In genomic region chr7:143070506-143071070, GRCm38 (mm10) we compare ENCODE assay signal across 9 mouse cellular contexts. TPM values are rescaled to one million over a fixed set of nuclear protein-coding genes. Genes with fewer than 3 reads are reported as not detected.
A peak's percentile ranks its signal among the peaks of the same experiment; 100 is the strongest.
DNase-seq lines count a peak whose midpoint lies in the region; ATAC-seq and TF ChIP-seq lines count a peak whose summit lies in the region.
"Had no signal": no experiment of that assay in that cellular context is flagged by ENCODE, and none has a peak within 500 bp of the region (broad histone marks: within the 10 kb centered on the region; RNA-seq: fewer than 3 reads in every experiment).

No protein-coding gene starts in this region.

- peaks cover 34% of the 10 kb centered on the region for H3K4me1 ChIP-seq in erythroblast, embryonic 14.5 days (ENCODE audit: control insufficient read depth)
- H3K4me1 ChIP-seq in testis, adult 2 months (ENCODE audit: control insufficient read depth, insufficient read depth, low read length), result peaks cover 15% of the 10 kb centered on the region
- H3K4me1 ChIP-seq in limb, embryonic 15.5 days, result peaks cover 32% of the 10 kb centered on the region
- peaks cover 6% of the 10 kb centered on the region; the same call in 1 of the 2 replicates for H3K4me1 ChIP-seq in stomach, postnatal 0 days (replicated peaks; ENCODE audit: control insufficient read depth, insufficient read depth)

- peak overlapping the region; percentile 82 for H3K4me3 ChIP-seq in erythroblast, embryonic 14.5 days (replicated peaks)
- peak overlapping the region; percentile 94 for H3K4me3 ChIP-seq in testis, adult 2 months (ENCODE audit: control insufficient read depth, low read depth, low read length)
- peak overlapping the region; percentile 71 for H3K4me3 ChIP-seq in limb, embryonic 15.5 days
- H3K4me3 ChIP-seq in stomach, postnatal 0 days (ENCODE audit: low read depth, low read length), result peak overlapping the region; percentile 57

- no peak for TF ChIP-seq EP300 in stomach, postnatal 0 days (optimal IDR thresholded peaks at IDR 0.05)

- H3K36me3 ChIP-seq in erythroblast, embryonic 14.5 days (ENCODE audit: control insufficient read depth), result peaks cover 47% of the 10 kb centered on the region
- H3K36me3 ChIP-seq in testis, adult 2 months (ENCODE audit: control insufficient read depth, insufficient read depth, low read length), result no peaks in the 10 kb centered on the region
- H3K36me3 ChIP-seq in limb, embryonic 15.5 days, result peaks cover 67% of the 10 kb centered on the region
- H3K36me3 ChIP-seq in stomach, postnatal 0 days (ENCODE audit: control insufficient read depth, insufficient read depth, low read length), result peaks cover 21% of the 10 kb centered on the region

- no peak for ATAC-seq in erythroblast, adult 5-6 weeks (replicated peaks; ENCODE audit: low FRiP score, poor library complexity, severe bottlenecking)
- ATAC-seq in limb, embryonic 15.5 days (ENCODE audit: insufficient number of reproducible peaks, low FRiP score, low TSS enrichment, low read depth), result no peak
- ATAC-seq in stomach, postnatal 0 days (ENCODE audit: low FRiP score, low TSS enrichment), result no peak
- no peak for ATAC-seq in monocyte, adult 5-6 weeks (replicated peaks; ENCODE audit: insufficient number of reproducible peaks, low FRiP score, low TSS enrichment, poor library complexity, severe bottlenecking)

- TF ChIP-seq POLR2A in testis, adult 2 months (IDR thresholded peaks at IDR 0.05; ENCODE audit: control insufficient read depth, low read depth, low read length), result no peak; the same call in 1 of the 2 replicates

- 88% methylated on average over 10 of the region's 10 CpGs for WGBS in limb, embryonic 15.5 days
- WGBS in stomach, postnatal 0 days, result 81% methylated on average over 10 of the region's 10 CpGs

- peak overlapping the region; percentile 82 for H3K4me2 ChIP-seq in limb, embryonic 15.5 days
- peak overlapping the region; percentile 84 for H3K4me2 ChIP-seq in stomach, postnatal 0 days (replicated peaks; ENCODE audit: low read depth)

- H3K9ac ChIP-seq in limb, embryonic 15.5 days, result peak overlapping the region; percentile 85
- peak overlapping the region; percentile 71 for H3K9ac ChIP-seq in stomach, postnatal 0 days (ENCODE audit: low read length)

- H3K9me3 ChIP-seq in erythroblast, embryonic 14.5 days (ENCODE audit: control insufficient read depth, low read length), result no peaks in the 10 kb centered on the region; the same call in 1 of the 2 replicates
- no peaks in the 10 kb centered on the region for H3K9me3 ChIP-seq in limb, embryonic 15.5 days
- no peaks in the 10 kb centered on the region for H3K9me3 ChIP-seq in stomach, postnatal 0 days (ENCODE audit: control insufficient read depth, low read length)

- H3K27ac ChIP-seq in testis, adult 2 months (ENCODE audit: control insufficient read depth, insufficient read depth, low read depth, low read length), result 0 out of 2 replicates have a peak overlapping the region, but pooled peaks have one; percentile 5
- H3K27ac ChIP-seq in limb, embryonic 15.5 days, result peak overlapping the region; percentile 96
- peak overlapping the region; percentile 81; the same call in 1 of the 2 replicates for H3K27ac ChIP-seq in stomach, postnatal 0 days (replicated peaks)

- no peak for DNase-seq in testis, postnatal 14 days (ENCODE audit: low spot score)
- no peak for DNase-seq in stomach, postnatal 0 days (ENCODE audit: low spot score)
- DNase-seq in embryo, embryonic 10.5 days (ENCODE audit: low spot score), result no peak

- TF ChIP-seq CTCF in testis, adult 2 months (IDR thresholded peaks at IDR 0.05; ENCODE audit: control insufficient read depth, insufficient read depth, insufficient replicate concordance, low read depth, low read length), result no peak
- no peak for TF ChIP-seq CTCF in stomach, postnatal 0 days (IDR thresholded peaks at IDR 0.05; ENCODE audit: low read depth)

- no peaks in the 10 kb centered on the region for H3K27me3 ChIP-seq in erythroblast, embryonic 14.5 days (ENCODE audit: control insufficient read depth)
- H3K27me3 ChIP-seq in testis, adult 2 months (ENCODE audit: control insufficient read depth, insufficient read depth, low read length), result no peaks in the 10 kb centered on the region
- H3K27me3 ChIP-seq in limb, embryonic 15.5 days, result no peaks in the 10 kb centered on the region
- H3K27me3 ChIP-seq in stomach, postnatal 0 days (ENCODE audit: control insufficient read depth, insufficient read depth, low read length), result no peaks in the 10 kb centered on the region

RNA-seq across cellular contexts. Expression of gene Tssc4, which starts 1.5 kb away (rescaled TPM):
- polyA plus RNA-seq in erythroblast, embryonic 14.5 days (2012), result 19.7 and 23.4 TPM in 2 replicates
- 1.3 and 11.1 TPM in 2 replicates for total RNA-seq in erythroblast, adult 5-6 weeks (2015; ENCODE audit: low replicate concordance)
- 5.3 and 16.4 TPM in 2 replicates for total RNA-seq in erythroblast, adult 5-6 weeks (2017; ENCODE audit: low replicate concordance)
- polyA plus RNA-seq in testis, adult 2 months (2012; rRNA removed), result 43.1 and 43.7 TPM in 2 replicates
- 97.1 and 98.8 TPM in 2 replicates for polyA plus RNA-seq in limb, embryonic 15.5 days (2015; fragmentation: Nextera tagmentation; extraction: Ambion mirVana)
- polyA plus RNA-seq in stomach, postnatal 0 days (2015; fragmentation: Nextera tagmentation; extraction: Ambion mirVana), result 44.7 and 46.9 TPM in 2 replicates
- 5.2 to 10.4 TPM (median 8.2 TPM) in 3 replicates for total RNA-seq in monocyte, adult 5-6 weeks (2017)

RNA-seq across cellular contexts. Expression of gene Cd81, which starts 18.0 kb away (rescaled TPM):
- 5.9 and 6.3 TPM in 2 replicates for polyA plus RNA-seq in erythroblast, embryonic 14.5 days (2012)
- total RNA-seq in erythroblast, adult 5-6 weeks (2015; ENCODE audit: low replicate concordance), result 59.4 and 65.9 TPM in 2 replicates
- total RNA-seq in erythroblast, adult 5-6 weeks (2017; ENCODE audit: low replicate concordance), result 40.8 and 80.4 TPM in 2 replicates
- 63.3 and 78.4 TPM in 2 replicates for polyA plus RNA-seq in testis, adult 2 months (2012; rRNA removed)
- polyA plus RNA-seq in limb, embryonic 15.5 days (2015; fragmentation: Nextera tagmentation; extraction: Ambion mirVana), result 692 and 762 TPM in 2 replicates
- 372 and 381 TPM in 2 replicates for polyA plus RNA-seq in stomach, postnatal 0 days (2015; fragmentation: Nextera tagmentation; extraction: Ambion mirVana)
- total RNA-seq in monocyte, adult 5-6 weeks (2017), result 75.1 to 86.6 TPM (median 75.4 TPM) in 3 replicates

RNA-seq across cellular contexts. Expression of gene Trpm5, which starts 23.9 kb away (rescaled TPM):
- 0.02 TPM in 1 of 2 replicates, not detected in the other for polyA plus RNA-seq in erythroblast, embryonic 14.5 days (2012)
- total RNA-seq in erythroblast, adult 5-6 weeks (2015; ENCODE audit: low replicate concordance), result not detected in 2 replicates
- total RNA-seq in erythroblast, adult 5-6 weeks (2017; ENCODE audit: low replicate concordance), result not detected in 2 replicates
- polyA plus RNA-seq in testis, adult 2 months (2012; rRNA removed), result 1.1 and 1.5 TPM in 2 replicates
- 22.1 and 22.8 TPM in 2 replicates for polyA plus RNA-seq in limb, embryonic 15.5 days (2015; fragmentation: Nextera tagmentation; extraction: Ambion mirVana)
- 2.0 and 3.3 TPM in 2 replicates for polyA plus RNA-seq in stomach, postnatal 0 days (2015; fragmentation: Nextera tagmentation; extraction: Ambion mirVana)
- 0.11 TPM in 1 of 3 replicates, not detected in the others for total RNA-seq in monocyte, adult 5-6 weeks (2017)
- total RNA-seq: left cerebral cortex, postnatal 36 days had no signal

RNA-seq across cellular contexts. Expression of gene Kcnq1, which starts 35.6 kb away (rescaled TPM):
- polyA plus RNA-seq in erythroblast, embryonic 14.5 days (2012), result 0.01 TPM in 1 of 2 replicates, not detected in the other
- total RNA-seq in erythroblast, adult 5-6 weeks (2015; ENCODE audit: low replicate concordance), result not detected in 2 replicates
- not detected in 2 replicates for total RNA-seq in erythroblast, adult 5-6 weeks (2017; ENCODE audit: low replicate concordance)
- 1.6 and 1.8 TPM in 2 replicates for polyA plus RNA-seq in testis, adult 2 months (2012; rRNA removed)
- polyA plus RNA-seq in limb, embryonic 15.5 days (2015; fragmentation: Nextera tagmentation; extraction: Ambion mirVana), result 1.1 and 2.1 TPM in 2 replicates
- polyA plus RNA-seq in stomach, postnatal 0 days (2015; fragmentation: Nextera tagmentation; extraction: Ambion mirVana), result 17.8 and 21.2 TPM in 2 replicates
- not detected in 3 replicates for total RNA-seq in monocyte, adult 5-6 weeks (2017)

Comparison
In these comparisons a context has a peak if more than half of its experiments do, and no peak if none do; other contexts are left out.
1. H3K27ac ChIP-seq: peak in every context shown above with its lines; median percentile 96 in limb, embryonic 15.5 days; 81 in stomach, postnatal 0 days; 5 in testis, adult 2 months.